Mouse (Mus musculus) CH12.LX (cell line): Measurements from ENCODE around the gene Katna1. TPM values are rescaled to one million over a fixed set of nuclear protein-coding genes. Genes with fewer than 3 reads are reported as not detected.
A peak's percentile ranks its signal among the peaks of the same experiment; 100 is the strongest.

Source experiments
- DNase-seq: peaks from one replicate; pipeline ENCODE4 v3.0.0-alpha.2; 2013; ENCODE audit errors: extremely low read depth
- H3K27ac ChIP-seq: 2 replicates; pipeline ENCODE4 v1.5.1; 2012; ENCODE audit warnings: low read depth, mild to moderate bottlenecking, control low read depth, moderate library complexity; ENCODE audit not compliant: insufficient read depth
- H3K27me3 ChIP-seq: replicated peaks from 2 replicates; pipeline ENCODE3; 2012; ENCODE audit warnings: inconsistent platforms
- H3K36me3 ChIP-seq, 2 experiments: replicated peaks in 1 of 2; 2 replicates each; pipeline versions ENCODE3 to v1.6.1; 2012; ENCODE audit warnings: inconsistent platforms in 1 of 2, low read length in 1 of 2, mild to moderate bottlenecking in 1 of 2, mixed read lengths in 1 of 2, moderate library complexity in 1 of 2; ENCODE audit not compliant: control insufficient read depth in 1 of 2, insufficient read depth in 1 of 2
- H3K4me1 ChIP-seq, 2 experiments: 2 replicates each; pipeline ENCODE4 v1.6.1; 2012; ENCODE audit warnings: inconsistent platforms in 1 of 2, moderate library complexity in 1 of 2; ENCODE audit not compliant: insufficient read depth in 2 of 2, control insufficient read depth in 1 of 2
- H3K4me2 ChIP-seq: 2 replicates; pipeline ENCODE4 v1.6.1; 2012; ENCODE audit warnings: low read depth, mild to moderate bottlenecking, control low read depth; ENCODE audit not compliant: poor library complexity, insufficient read depth, severe bottlenecking
- H3K4me3 ChIP-seq, 3 experiments: fragments of 150-350 bp in 1 of 3; sonication (generic) in 1 of 3; replicated peaks in 1 of 3; 2 replicates each; pipeline versions ENCODE3 to v1.5.1; 2011 to 2012; ENCODE audit warnings: low read depth in 2 of 3, low read length in 2 of 3, mild to moderate bottlenecking in 2 of 3, moderate library complexity in 2 of 3, control low read depth in 1 of 3, improper control_type of control experiment in 1 of 3, inconsistent platforms in 1 of 3, mixed read lengths in 1 of 3; ENCODE audit not compliant: poor library complexity in 1 of 3
- H3K79me2 ChIP-seq: replicated peaks from 2 replicates; pipeline ENCODE4 v1.6.1; 2012; ENCODE audit warnings: mild to moderate bottlenecking, moderate library complexity; ENCODE audit not compliant: control insufficient read depth, poor library complexity, insufficient read depth, severe bottlenecking; ENCODE audit errors: extremely low read depth
- H3K9ac ChIP-seq: 2 replicates; pipeline ENCODE4 v1.6.1; 2012; ENCODE audit warnings: low read depth, mild to moderate bottlenecking, control low read depth, moderate library complexity; ENCODE audit not compliant: insufficient read depth
- H3K9me3 ChIP-seq: replicated peaks from 2 replicates; pipeline ENCODE3; 2012; ENCODE audit warnings: low read length, inconsistent platforms, mixed read lengths
- BHLHE40 ChIP-seq: IDR thresholded peaks from 2 replicates; pipeline ENCODE4 v1.6.1; 2011; ENCODE audit warnings: mild to moderate bottlenecking, low read depth, low read length, improper control_type of control experiment
- CTCF ChIP-seq, 2 experiments: IDR thresholded peaks in 1 of 2; conservative IDR thresholded peaks in 1 of 2; 2 replicates each; pipeline ENCODE4 v1.5.1; 2011 to 2012; ENCODE audit warnings: low read depth in 2 of 2, low read length in 2 of 2, improper control_type of control experiment in 1 of 2, inconsistent platforms in 1 of 2, mild to moderate bottlenecking in 1 of 2, moderate library complexity in 1 of 2
- ELF1 ChIP-seq: IDR thresholded peaks from 2 replicates; pipeline ENCODE4 v1.6.1; 2014; ENCODE audit warnings: low read depth, mild to moderate bottlenecking, inconsistent platforms, low read length, improper control_type of control experiment
- JUND ChIP-seq: conservative IDR thresholded peaks from 2 replicates; pipeline ENCODE4 v1.6.1; 2011; ENCODE audit warnings: low read depth, low read length, improper control_type of control experiment
- KAT2A ChIP-seq: IDR thresholded peaks from 2 replicates; pipeline ENCODE4 v1.6.1; 2012; ENCODE audit warnings: low read length, improper control_type of control experiment, inconsistent platforms; ENCODE audit not compliant: insufficient replicate concordance
- MAX ChIP-seq: IDR thresholded peaks from 2 replicates; pipeline ENCODE4 v1.6.1; 2011; ENCODE audit warnings: low read length, improper control_type of control experiment
- POLR2A ChIP-seq: IDR thresholded peaks from 2 replicates; pipeline ENCODE4 v1.6.1; 2011; ENCODE audit warnings: low read depth, mild to moderate bottlenecking, improper control_type of control experiment, low read length
- RAD21 ChIP-seq: IDR thresholded peaks from 2 replicates; pipeline ENCODE4 v1.6.1; 2011; ENCODE audit warnings: low read depth, mild to moderate bottlenecking, low read length, improper control_type of control experiment, moderate library complexity
- SMC3 ChIP-seq: IDR thresholded peaks from 2 replicates; pipeline ENCODE4 v1.6.1; 2011; ENCODE audit warnings: low read depth, low read length, improper control_type of control experiment
- TBP ChIP-seq: conservative IDR thresholded peaks from 2 replicates; pipeline ENCODE4 v1.6.1; 2011; ENCODE audit warnings: low read depth, low read length, improper control_type of control experiment
- TCF12 ChIP-seq: IDR thresholded peaks from 2 replicates; pipeline ENCODE4 v1.6.1; 2014; ENCODE audit warnings: low read depth, mild to moderate bottlenecking, inconsistent platforms, low read length, improper control_type of control experiment
- USF2 ChIP-seq: conservative IDR thresholded peaks from 2 replicates; pipeline ENCODE4 v1.6.1; 2011; ENCODE audit warnings: low read depth, low read length, improper control_type of control experiment
- ZC3H11A ChIP-seq: IDR thresholded peaks from 2 replicates; pipeline ENCODE4 v1.6.1; 2012; ENCODE audit warnings: low read depth, mild to moderate bottlenecking, inconsistent platforms, low read length, improper control_type of control experiment
- ZKSCAN1 ChIP-seq: IDR thresholded peaks from 2 replicates; pipeline ENCODE4 v1.6.1; 2012; ENCODE audit warnings: low read depth, inconsistent platforms, low read length, improper control_type of control experiment, borderline replicate concordance
- ZMIZ1 ChIP-seq: IDR thresholded peaks from 2 replicates; pipeline ENCODE4 v1.6.1; 2012; ENCODE audit warnings: low read depth, mild to moderate bottlenecking, inconsistent platforms, low read length, improper control_type of control experiment
- ZNF384 ChIP-seq: IDR thresholded peaks from 2 replicates; pipeline ENCODE4 v1.6.1; 2012; ENCODE audit warnings: low read depth, low read length, improper control_type of control experiment, inconsistent platforms
- dilution Hi-C: fragments of 300-500 bp; cut with MboI; formaldehyde crosslinking; loops from 2 replicates; pipeline ENCODE4 v1.14.3; 2020; ENCODE audit warnings: low sequenced_read_pairs; ENCODE audit not compliant: extremely low pct_unique_long_range_greater_than_20kb, extremely low pct_ligation_motif_present
- in situ Hi-C: fragments of 300-500 bp; cut with MboI; formaldehyde crosslinking; loops from 3 replicates; pipeline ENCODE4 v1.14.3; 2019; ENCODE audit warnings: low sequenced_read_pairs, low pct_ligation_motif_present, low pct_unique_long_range_greater_than_20kb, mixed read lengths
- polyA plus RNA-seq: library from polyadenylated mRNA; unstranded; fragments of >175 nt; gene quantifications from 2 replicates; pipeline ENCODE4 v1.2.1, GENCODE M21; 2012; ENCODE audit warnings: low read depth; ENCODE audit not compliant: insufficient read length
- total RNA-seq, 2 experiments: library from RNA; depleted of rRNA; stranded (reverse); fragments of 300-350 nt in 1 of 2; fragments of >200 nt in 1 of 2; gene quantifications; 2 replicates each; pipeline ENCODE4 v1.2.3; 2012 to 2014

Gene Katna1
- total and polyA plus RNA-seq, 3 experiments: 37.3 to 58.5 (median 47.4) TPM

- H3K9me3 ChIP-seq: no peaks in the 10 kb centered on the region
- H3K9ac ChIP-seq: no peak overlapping the region
- H3K27ac ChIP-seq: no peak overlapping the region
- H3K4me1 ChIP-seq: peaks cover 0 to 21% of the 10 kb centered on the region in 2 experiments; a peak in 2 of 4 replicates
- H3K4me3 ChIP-seq: no peak overlapping the region
- H3K79me2 ChIP-seq: peaks cover 2% of the 10 kb centered on the region; the same call in 1 of the 2 replicates
- dilution Hi-C loops: no loop called here
- peaks cover 50 to 73% of the 10 kb centered on the region in 2 experiments for H3K36me3 ChIP-seq
- in situ Hi-C loops: loop anchor here (10.0 kb wide), 1 partner anchor 425 kb away; no protein-coding TSS in a partner anchor
- H3K27me3 ChIP-seq: no peaks in the 10 kb centered on the region
- no peak overlapping the region for H3K4me2 ChIP-seq
- TF ChIP-seq SMC3 (peak; percentile 83), CTCF (conservative IDR thresholded peaks at IDR 0.05 in 1 of 2, IDR thresholded peaks at IDR 0.05 in 1 of 2; ENCODE audit: low read depth in 2 of 2, low read length in 2 of 2) (peak; percentile 71 to 87), BHLHE40 (no peak), ZC3H11A (no peak; the same call in 1 of the 2 replicates), USF2 (no peak), ZMIZ1 (no peak), MAX (no peak), KAT2A (no peak), ELF1 (no peak), TCF12 (no peak), JUND (peak; percentile 54; the same call in 1 of the 2 replicates), TBP (no peak), RAD21 (peak; percentile 93), ZKSCAN1 (no peak), ZNF384 (peak; percentile 55; the same call in 1 of the 2 replicates), POLR2A (no peak)
- peak; percentile 74 for DNase-seq
Observed at GRCm38 (mm10) chr10:7809937-7810336, 84.1 kb downstream of the Katna1 start.

Other genes with a start within 250 kb of the Katna1 start
- gene Lrp11, start 136.2 kb upstream of the Katna1 start, total RNA-seq (2012; rRNA removed): 4.7 and 5.4 TPM in 2 replicates
- gene Lrp11, start 136.2 kb upstream of the Katna1 start, total RNA-seq (2014; rRNA removed): 4.9 and 5.1 TPM in 2 replicates
- gene Lrp11, start 136.2 kb upstream of the Katna1 start, polyA plus RNA-seq: 4.4 and 6.0 TPM in 2 replicates
- 47.9 and 53.8 TPM in 2 replicates for gene Nup43, start 58.5 kb upstream of the Katna1 start, total RNA-seq (2012; rRNA removed)
- 117 and 138 TPM in 2 replicates for gene Nup43, start 58.5 kb upstream of the Katna1 start, total RNA-seq (2014; rRNA removed)
- 66.7 and 73.5 TPM in 2 replicates for gene Nup43, start 58.5 kb upstream of the Katna1 start, polyA plus RNA-seq
- gene Pcmt1, start 44.9 kb upstream of the Katna1 start, total RNA-seq (2012; rRNA removed): 44.4 and 53.7 TPM in 2 replicates
- gene Pcmt1, start 44.9 kb upstream of the Katna1 start, total RNA-seq (2014; rRNA removed): 62.2 and 64.5 TPM in 2 replicates
- 56.5 and 58.2 TPM in 2 replicates for gene Pcmt1, start 44.9 kb upstream of the Katna1 start, polyA plus RNA-seq
- 8.5 and 9.2 TPM in 2 replicates for gene Lats1, start 44.8 kb upstream of the Katna1 start, total RNA-seq (2012; rRNA removed)
- gene Lats1, start 44.8 kb upstream of the Katna1 start, total RNA-seq (2014; rRNA removed): 12.4 and 13.4 TPM in 2 replicates
- gene Lats1, start 44.8 kb upstream of the Katna1 start, polyA plus RNA-seq: 11.6 and 12.3 TPM in 2 replicates
- gene Ginm1, start 66.8 kb downstream of the Katna1 start, total RNA-seq (2012; rRNA removed): 11.7 and 12.7 TPM in 2 replicates
- 33.9 and 38.2 TPM in 2 replicates for gene Ginm1, start 66.8 kb downstream of the Katna1 start, total RNA-seq (2014; rRNA removed)
- 22.5 and 27.3 TPM in 2 replicates for gene Ginm1, start 66.8 kb downstream of the Katna1 start, polyA plus RNA-seq
- 26.4 and 30.9 TPM in 2 replicates for gene Ppil4, start 66.9 kb downstream of the Katna1 start, total RNA-seq (2012; rRNA removed)
- 41.5 and 51.1 TPM in 2 replicates for gene Ppil4, start 66.9 kb downstream of the Katna1 start, total RNA-seq (2014; rRNA removed)
- gene Ppil4, start 66.9 kb downstream of the Katna1 start, polyA plus RNA-seq: 43.6 and 45.9 TPM in 2 replicates
- gene Zc3h12d, start 106.5 kb downstream of the Katna1 start, total RNA-seq (2012; rRNA removed): 13.4 and 16.3 TPM in 2 replicates
- gene Zc3h12d, start 106.5 kb downstream of the Katna1 start, total RNA-seq (2014; rRNA removed): 10.7 and 11.8 TPM in 2 replicates
- 22.5 and 28.0 TPM in 2 replicates for gene Zc3h12d, start 106.5 kb downstream of the Katna1 start, polyA plus RNA-seq
- 12.7 and 13.7 TPM in 2 replicates for gene Tab2, start 230.2 kb downstream of the Katna1 start, total RNA-seq (2012; rRNA removed)
- 30.4 and 30.9 TPM in 2 replicates for gene Tab2, start 230.2 kb downstream of the Katna1 start, total RNA-seq (2014; rRNA removed)
- 34.1 and 43.5 TPM in 2 replicates for gene Tab2, start 230.2 kb downstream of the Katna1 start, polyA plus RNA-seq